ENCODE assay signal across 18 mouse cellular contexts in genomic region chr11:106815331-106815730, GRCm38 (mm10). TPM values are rescaled to one million over a fixed set of nuclear protein-coding genes. Genes with fewer than 3 reads are reported as not detected.
DNase-seq lines count a peak whose midpoint lies in the region; ATAC-seq and TF ChIP-seq lines count a peak whose summit lies in the region.
"Had no signal": no experiment of that assay in that cellular context is flagged by ENCODE, and none has a peak within 500 bp of the region (broad histone marks: within the 10 kb centered on the region; RNA-seq: fewer than 3 reads in every experiment).

No protein-coding gene starts in this region.

- H3K36me3 ChIP-seq in hindbrain, postnatal 0 days (ENCODE audit: insufficient read depth, low read length) = peaks cover 47% of the 10 kb centered on the region
- H3K36me3 ChIP-seq in hindbrain, embryonic 12.5 days = peaks cover 86% of the 10 kb centered on the region

- no peaks in the 10 kb centered on the region for H3K27me3 ChIP-seq in cerebellum, adult 2 months (ENCODE audit: control insufficient read depth, insufficient read depth, low read length)
- H3K27me3 ChIP-seq in hindbrain, postnatal 0 days (ENCODE audit: insufficient read depth, low read length) = no peaks in the 10 kb centered on the region
- H3K27me3 ChIP-seq in hindbrain, embryonic 12.5 days = no peaks in the 10 kb centered on the region
- H3K27me3 ChIP-seq: embryonic facial prominence, embryonic 12.5 days; forebrain, embryonic 12.5 days; heart, embryonic 13.5 days; hindbrain, embryonic 13.5 days; intestine, embryonic 15.5 days had no signal

- TF ChIP-seq CTCF in cerebellum, adult 2 months (IDR thresholded peaks at IDR 0.05; ENCODE audit: borderline replicate concordance, insufficient read depth, low read depth, low read length) = no peak
- TF ChIP-seq CTCF in hindbrain, postnatal 0 days (IDR thresholded peaks at IDR 0.05; ENCODE audit: low read depth) = no peak
- no peak for TF ChIP-seq CTCF in left cerebral cortex, adult 2 months (IDR thresholded peaks at IDR 0.05)
- no peak for TF ChIP-seq CTCF in lung, adult 2 months (IDR thresholded peaks at IDR 0.05; ENCODE audit: insufficient read depth, low read length)

- H3K9me3 ChIP-seq in hindbrain, postnatal 0 days (ENCODE audit: low read length) = no peaks in the 10 kb centered on the region
- H3K9me3 ChIP-seq in hindbrain, embryonic 12.5 days (replicated peaks) = no peaks in the 10 kb centered on the region
- H3K9me3 ChIP-seq: embryonic facial prominence, embryonic 12.5 days; forebrain, embryonic 12.5 days; heart, embryonic 13.5 days; hindbrain, embryonic 13.5 days; intestine, embryonic 15.5 days had no signal

- no peak overlapping the region for H3K4me2 ChIP-seq in hindbrain, postnatal 0 days (ENCODE audit: low read depth, low read length)
- no peak overlapping the region for H3K4me2 ChIP-seq in hindbrain, embryonic 12.5 days (replicated peaks)
- H3K4me2 ChIP-seq: embryonic facial prominence, embryonic 12.5 days; forebrain, embryonic 12.5 days; heart, embryonic 13.5 days; hindbrain, embryonic 13.5 days; intestine, embryonic 15.5 days had no signal

- no peak for ATAC-seq in hindbrain, postnatal 0 days
- ATAC-seq in hindbrain, embryonic 12.5 days (ENCODE audit: low FRiP score) = no peak
- ATAC-seq: forebrain, embryonic 16.5 days; intestine, embryonic 15.5 days had no signal

- H3K4me3 ChIP-seq in cerebellum, adult 2 months (replicated peaks; ENCODE audit: insufficient read depth, low read depth, low read length) = no peak overlapping the region
- H3K4me3 ChIP-seq in hindbrain, postnatal 0 days (ENCODE audit: low read length) = no peak overlapping the region
- H3K4me3 ChIP-seq in hindbrain, embryonic 12.5 days = no peak overlapping the region
- H3K4me3 ChIP-seq in left cerebral cortex, adult 2 months = no peak overlapping the region
- no peak overlapping the region for H3K4me3 ChIP-seq in lung, adult 2 months (replicated peaks; ENCODE audit: extremely low read depth, low read depth, low read length)
- H3K4me3 ChIP-seq: embryonic facial prominence, embryonic 12.5 days; forebrain, embryonic 12.5 days; heart, embryonic 13.5 days; hindbrain, embryonic 13.5 days; intestine, embryonic 15.5 days had no signal

- H3K4me1 ChIP-seq in cerebellum, adult 2 months (ENCODE audit: control insufficient read depth, insufficient read depth, low read length) = peaks cover 64% of the 10 kb centered on the region
- 0 out of 2 replicates have a peak, but pooled peaks cover 4% of the 10 kb centered on the region for H3K4me1 ChIP-seq in hindbrain, postnatal 0 days (ENCODE audit: insufficient read depth, low read length)
- 0 out of 2 replicates have a peak, but pooled peaks cover 4% of the 10 kb centered on the region for H3K4me1 ChIP-seq in hindbrain, embryonic 12.5 days
- H3K4me1 ChIP-seq in lung, adult 2 months (ENCODE audit: control insufficient read depth, insufficient read depth, low read length) = no peaks in the 10 kb centered on the region
- H3K4me1 ChIP-seq: intestine, embryonic 15.5 days had no signal

- peak overlapping the region; percentile 91 for H3K27ac ChIP-seq in cerebellum, adult 2 months (ENCODE audit: insufficient read depth, low read length)
- H3K27ac ChIP-seq in hindbrain, postnatal 0 days = peak overlapping the region; percentile 26; the same call in 1 of the 2 replicates
- no peak overlapping the region for H3K27ac ChIP-seq in hindbrain, embryonic 12.5 days
- peak overlapping the region; percentile 56 for H3K27ac ChIP-seq in left cerebral cortex, adult 2 months
- H3K27ac ChIP-seq: embryonic facial prominence, embryonic 12.5 days; forebrain, embryonic 12.5 days; heart, embryonic 13.5 days; hindbrain, embryonic 13.5 days; intestine, embryonic 15.5 days had no signal

- 17% methylated on average over 2 of the region's 2 CpGs for WGBS in cerebellum, adult 2 months
- 81% methylated on average over 2 of the region's 2 CpGs for WGBS in hindbrain, postnatal 0 days
- 99% methylated on average over 2 of the region's 2 CpGs for WGBS in hindbrain, embryonic 12.5 days
- WGBS in lung, adult 2 months = 79% methylated on average over 2 of the region's 2 CpGs

- no peak for TF ChIP-seq POLR2A in cerebellum, adult 2 months (IDR thresholded peaks at IDR 0.05; ENCODE audit: borderline replicate concordance, insufficient read depth, low read length)
- TF ChIP-seq POLR2A in lung, adult 2 months (IDR thresholded peaks at IDR 0.05; ENCODE audit: borderline replicate concordance, extremely low read depth, low read depth, low read length) = no peak

- H3K9ac ChIP-seq in hindbrain, postnatal 0 days (replicated peaks; ENCODE audit: low read length) = no peak overlapping the region; the same call in 1 of the 2 replicates
- no peak overlapping the region for H3K9ac ChIP-seq in hindbrain, embryonic 12.5 days
- H3K9ac ChIP-seq: embryonic facial prominence, embryonic 12.5 days; forebrain, embryonic 12.5 days; hindbrain, embryonic 13.5 days; intestine, embryonic 15.5 days had no signal

- no peak for DNase-seq in cerebellum, adult 2 months
- DNase-seq in cerebellum, postnatal 36 days = no peak
- no peak for DNase-seq in hindbrain, postnatal 0 days (ENCODE audit: low spot score)
- DNase-seq in left cerebral cortex, adult 2 months (ENCODE audit: extremely low spot score in 1 of 2, low spot score in 2 of 2) = no peak
- no peak for DNase-seq in left cerebral cortex, adult 11 months (ENCODE audit: low spot score)
- DNase-seq in lung, adult 2 months = no peak
- DNase-seq: adrenal gland, adult 8-10 months; adrenal gland, postnatal 36 days; embryo, embryonic 11 days; gastrocnemius, postnatal 25 days; heart, postnatal 4 days had no signal

- intact Hi-C loops in left cerebral cortex, adult 2 months (cut with DNase I) = no loop called here

RNA-seq across cellular contexts. Expression of gene Cep95, which starts 26.3 kb away (rescaled TPM):
- polyA plus RNA-seq in cerebellum, adult 2 months (2012; rRNA removed) = 31.8 and 37.1 TPM in 2 replicates
- 2.6 and 9.0 TPM in 2 replicates for total RNA-seq in hindbrain, postnatal 0 days (2014; rRNA removed)
- polyA plus RNA-seq in hindbrain, postnatal 0 days (2015; fragmentation: Nextera tagmentation; extraction: Ambion mirVana) = 7.2 and 8.7 TPM in 2 replicates
- polyA plus RNA-seq in hindbrain, embryonic 12.5 days (2016; fragmentation: Nextera tagmentation; extraction: Ambion mirVana) = 22.3 and 22.7 TPM in 2 replicates
- total RNA-seq in left cerebral cortex, adult 2 months (2021) = 10 to 100 TPM; 12.6 to 15.1 TPM
- 1.9 and 2.9 TPM in 2 replicates for polyA plus RNA-seq in lung, adult 2 months (2012; rRNA removed)

RNA-seq across cellular contexts. Expression of gene Ddx5, which starts 26.3 kb away (rescaled TPM):
- polyA plus RNA-seq in cerebellum, adult 2 months (2012; rRNA removed) = 676 and 721 TPM in 2 replicates
- total RNA-seq in hindbrain, postnatal 0 days (2014; rRNA removed) = 288 and 416 TPM in 2 replicates
- polyA plus RNA-seq in hindbrain, postnatal 0 days (2015; fragmentation: Nextera tagmentation; extraction: Ambion mirVana) = 272 and 274 TPM in 2 replicates
- 467 and 505 TPM in 2 replicates for polyA plus RNA-seq in hindbrain, embryonic 12.5 days (2016; fragmentation: Nextera tagmentation; extraction: Ambion mirVana)
- total RNA-seq in left cerebral cortex, adult 2 months (2021) = 100 to 1,000 TPM; 652 to 679 TPM
- polyA plus RNA-seq in lung, adult 2 months (2012; rRNA removed) = 539 and 718 TPM in 2 replicates

RNA-seq across cellular contexts. Expression of gene Polg2, which starts 36.0 kb away (rescaled TPM):
- 11.7 and 12.7 TPM in 2 replicates for polyA plus RNA-seq in cerebellum, adult 2 months (2012; rRNA removed)
- 8.3 and 12.9 TPM in 2 replicates for total RNA-seq in hindbrain, postnatal 0 days (2014; rRNA removed)
- 9.5 and 11.4 TPM in 2 replicates for polyA plus RNA-seq in hindbrain, postnatal 0 days (2015; fragmentation: Nextera tagmentation; extraction: Ambion mirVana)
- 8.5 and 10.7 TPM in 2 replicates for polyA plus RNA-seq in hindbrain, embryonic 12.5 days (2016; fragmentation: Nextera tagmentation; extraction: Ambion mirVana)
- total RNA-seq in left cerebral cortex, adult 2 months (2021) = 1 to 10 TPM; 3.2 to 4.2 TPM
- 4.8 and 6.3 TPM in 2 replicates for polyA plus RNA-seq in lung, adult 2 months (2012; rRNA removed)
